ENCODE assay signal across 37 mouse cellular contexts in genomic region chr5:140594846-140595245, GRCm38 (mm10). TPM values are rescaled to one million over a fixed set of nuclear protein-coding genes. Genes with fewer than 3 reads are reported as not detected.
DNase-seq lines count a peak whose midpoint lies in the region; ATAC-seq and TF ChIP-seq lines count a peak whose summit lies in the region.
"Had no signal": no experiment of that assay in that cellular context is flagged by ENCODE, and none has a peak within 500 bp of the region (broad histone marks: within the 10 kb centered on the region; RNA-seq: fewer than 3 reads in every experiment).

No protein-coding gene starts in this region.

- no peak for DNase-seq in forebrain, embryonic 10.5 days (ENCODE audit: extremely low spot score, low spot score)
- no peak for DNase-seq in forebrain, embryonic 14.5 days (ENCODE audit: low spot score)
- DNase-seq in spleen, adult 2 months (ENCODE audit: low read depth in 1 of 2, low spot score in 2 of 2): no peak
- no peak for DNase-seq in spleen, postnatal 10 days (ENCODE audit: low spot score in 2 of 2)
- DNase-seq in thymus, postnatal 0 days (ENCODE audit: low spot score): no peak
- no peak for DNase-seq in adrenal gland, adult 2 months
- DNase-seq: adrenal gland, postnatal 14 days; cerebellum, adult 11-12 months; cerebellum, adult 9-11 months; embryo, embryonic 11 days; forebrain, postnatal 0 days; heart, postnatal 14 days; kidney, adult 9 months; kidney, postnatal 10 days; layer of hippocampus, postnatal 36 days; left cerebral cortex, postnatal 4 days; lung, embryonic 14.5 days; lung, postnatal 14 days; retina, postnatal 1 day; right cerebral cortex, postnatal 14 days; thymus, adult 18-20 months; thymus, postnatal 4 days had no signal

- H3K27ac ChIP-seq in forebrain, embryonic 10.5 days: peak overlapping the region; percentile 69
- no peak overlapping the region for H3K27ac ChIP-seq in forebrain, embryonic 14.5 days (ENCODE audit: low read depth, low read length)
- peak overlapping the region; percentile 97 for H3K27ac ChIP-seq in spleen, adult 2 months (ENCODE audit: insufficient read depth, low read length)
- H3K27ac ChIP-seq: embryonic facial prominence, embryonic 13.5 days; midbrain, embryonic 12.5 days; neural tube, embryonic 15.5 days; stomach, postnatal 0 days had no signal

- no peak overlapping the region for H3K4me2 ChIP-seq in forebrain, embryonic 14.5 days (ENCODE audit: low read length)
- H3K4me2 ChIP-seq: embryonic facial prominence, embryonic 13.5 days; lung, embryonic 14.5 days; midbrain, embryonic 12.5 days; neural tube, embryonic 15.5 days had no signal

- TF ChIP-seq POLR2A in spleen, adult 2 months (IDR thresholded peaks at IDR 0.05; ENCODE audit: low read depth, low read length): no peak

- TF ChIP-seq CTCF in spleen, adult 2 months (IDR thresholded peaks at IDR 0.05; ENCODE audit: extremely low read depth, insufficient read depth, insufficient read length, insufficient replicate concordance): no peak

- no peaks in the 10 kb centered on the region for H3K27me3 ChIP-seq in forebrain, embryonic 10.5 days (ENCODE audit: poor library complexity, severe bottlenecking)
- H3K27me3 ChIP-seq in forebrain, embryonic 14.5 days (replicated peaks; ENCODE audit: control insufficient read depth, insufficient read depth, low read length): no peaks in the 10 kb centered on the region
- no peaks in the 10 kb centered on the region for H3K27me3 ChIP-seq in spleen, adult 2 months (ENCODE audit: control insufficient read depth, insufficient read depth, low read length)
- H3K27me3 ChIP-seq: embryonic facial prominence, embryonic 13.5 days; neural tube, embryonic 15.5 days had no signal

- peaks cover 49% of the 10 kb centered on the region for H3K4me1 ChIP-seq in forebrain, embryonic 10.5 days
- H3K4me1 ChIP-seq in forebrain, embryonic 14.5 days (ENCODE audit: control insufficient read depth, insufficient read depth, low read length): no peaks in the 10 kb centered on the region
- H3K4me1 ChIP-seq in spleen, adult 2 months (ENCODE audit: control insufficient read depth, insufficient read depth, insufficient read length): peaks cover 34% of the 10 kb centered on the region; the same call in 1 of the 2 replicates
- H3K4me1 ChIP-seq: neural tube, embryonic 15.5 days had no signal

- H3K9ac ChIP-seq in forebrain, embryonic 14.5 days (ENCODE audit: low read length): no peak overlapping the region
- H3K9ac ChIP-seq: embryonic facial prominence, embryonic 13.5 days; forebrain, postnatal 0 days; lung, embryonic 14.5 days; midbrain, embryonic 12.5 days; neural tube, embryonic 15.5 days had no signal

- no peak overlapping the region; the same call in 1 of the 2 replicates for H3K4me3 ChIP-seq in forebrain, embryonic 10.5 days
- no peak overlapping the region for H3K4me3 ChIP-seq in forebrain, embryonic 14.5 days (ENCODE audit: low read depth, low read length)
- H3K4me3 ChIP-seq in spleen, adult 2 months (ENCODE audit: extremely low read depth, insufficient read depth, insufficient read length): peak overlapping the region; percentile 51; the same call in 1 of the 2 replicates
- H3K4me3 ChIP-seq: embryonic facial prominence, embryonic 13.5 days; midbrain, embryonic 12.5 days; neural tube, embryonic 15.5 days had no signal

- no peak for ATAC-seq in forebrain, embryonic 14.5 days
- ATAC-seq in megakaryocyte, adult 5-6 weeks (ENCODE audit: poor library complexity, severe bottlenecking): 0 out of 2 replicates have a peak, but pooled peaks have one; percentile 6
- ATAC-seq: forebrain, postnatal 0 days; hindbrain, embryonic 16.5 days; intestine, postnatal 0 days had no signal

- 65% methylated on average over 5 of the region's 5 CpGs for WGBS in forebrain, embryonic 10.5 days
- 66% methylated on average over 5 of the region's 5 CpGs for WGBS in forebrain, embryonic 14.5 days
- WGBS in spleen, adult 2 months: 66% methylated on average over 5 of the region's 5 CpGs

- no peaks in the 10 kb centered on the region for H3K36me3 ChIP-seq in forebrain, embryonic 10.5 days (replicated peaks)
- H3K36me3 ChIP-seq in forebrain, embryonic 14.5 days (ENCODE audit: control insufficient read depth, insufficient read depth, low read length): no peaks in the 10 kb centered on the region
- no peaks in the 10 kb centered on the region for H3K36me3 ChIP-seq in spleen, adult 2 months (ENCODE audit: control insufficient read depth, insufficient read depth, low read length)
- H3K36me3 ChIP-seq: embryonic facial prominence, embryonic 13.5 days; G1E; midbrain, embryonic 12.5 days; neural tube, embryonic 15.5 days had no signal

- H3K9me3 ChIP-seq in forebrain, embryonic 10.5 days: no peaks in the 10 kb centered on the region
- H3K9me3 ChIP-seq in forebrain, embryonic 14.5 days (replicated peaks; ENCODE audit: control insufficient read depth, low read length): no peaks in the 10 kb centered on the region
- H3K9me3 ChIP-seq: embryonic facial prominence, embryonic 13.5 days; G1E; midbrain, embryonic 12.5 days; neural tube, embryonic 15.5 days had no signal

RNA-seq across cellular contexts. Expression of gene Lfng, which starts 12.3 kb away (rescaled TPM):
- polyA plus RNA-seq in forebrain, embryonic 10.5 days (2016; fragmentation: Nextera tagmentation; extraction: Ambion mirVana): 33.1 and 33.3 TPM in 2 replicates
- 30.9 TPM in 2 replicates for polyA plus RNA-seq in forebrain, embryonic 14.5 days (2014; fragmentation: Nextera tagmentation; extraction: Ambion mirVana)
- 165 and 240 TPM in 2 replicates for polyA plus RNA-seq in spleen, adult 2 months (2012; rRNA removed)
- 21.3 and 23.2 TPM in 2 replicates for total RNA-seq in megakaryocyte, adult 5-6 weeks (2015)
- total RNA-seq in megakaryocyte, adult 5-6 weeks (2017): 48.0 and 54.2 TPM in 2 replicates
- polyA plus RNA-seq in thymus, postnatal 0 days (2015; fragmentation: Nextera tagmentation; extraction: Ambion mirVana): 13.2 and 13.3 TPM in 2 replicates
- total RNA-seq in adrenal gland, adult 2 months (2021): 10 to 100 TPM in 1 of 2 experiments, 1 to 10 TPM in 1; 9.5 to 14.5 TPM
- polyA plus RNA-seq in adrenal gland, adult 2 months (2012; rRNA removed): 59.0 and 60.2 TPM in 2 replicates

RNA-seq across cellular contexts. Expression of gene Grifin, which starts 30.0 kb away (rescaled TPM):
- polyA plus RNA-seq in forebrain, embryonic 10.5 days (2016; fragmentation: Nextera tagmentation; extraction: Ambion mirVana): not detected in 2 replicates
- 0.38 TPM in 1 of 2 replicates, not detected in the other for polyA plus RNA-seq in forebrain, embryonic 14.5 days (2014; fragmentation: Nextera tagmentation; extraction: Ambion mirVana)
- polyA plus RNA-seq in spleen, adult 2 months (2012; rRNA removed): 0.61 and 0.81 TPM in 2 replicates
- not detected in 2 replicates for total RNA-seq in megakaryocyte, adult 5-6 weeks (2015)
- total RNA-seq in megakaryocyte, adult 5-6 weeks (2017): not detected in 2 replicates
- 13.1 and 21.2 TPM in 2 replicates for polyA plus RNA-seq in thymus, postnatal 0 days (2015; fragmentation: Nextera tagmentation; extraction: Ambion mirVana)
- total RNA-seq in adrenal gland, adult 2 months (2021): not detected
- polyA plus RNA-seq in adrenal gland, adult 2 months (2012; rRNA removed): not detected in 2 replicates
- total RNA-seq: adrenal gland, postnatal 14 days; forebrain, postnatal 0 days; G1E; gastrocnemius, adult 8-10 months; gastrocnemius, postnatal 4 days; heart, adult 8-10 months; heart, postnatal 14 days; left cerebral cortex, postnatal 4 days had no signal
- polyA plus RNA-seq: embryonic facial prominence, embryonic 13.5 days; forebrain, embryonic 11.5 days; G1E; heart, embryonic 14.5 days; hindbrain, embryonic 11.5 days; large intestine, adult 2 months; lung, embryonic 14.5 days; midbrain, embryonic 12.5 days; neural tube, embryonic 15.5 days had no signal

RNA-seq across cellular contexts. Expression of gene Ttyh3, which starts 54.0 kb away (rescaled TPM):
- 31.6 and 35.7 TPM in 2 replicates for polyA plus RNA-seq in forebrain, embryonic 10.5 days (2016; fragmentation: Nextera tagmentation; extraction: Ambion mirVana)
- polyA plus RNA-seq in forebrain, embryonic 14.5 days (2014; fragmentation: Nextera tagmentation; extraction: Ambion mirVana): 65.8 and 72.3 TPM in 2 replicates
- polyA plus RNA-seq in spleen, adult 2 months (2012; rRNA removed): 95.1 and 118 TPM in 2 replicates
- total RNA-seq in megakaryocyte, adult 5-6 weeks (2015): 42.4 and 46.0 TPM in 2 replicates
- total RNA-seq in megakaryocyte, adult 5-6 weeks (2017): 8.0 and 11.6 TPM in 2 replicates
- polyA plus RNA-seq in thymus, postnatal 0 days (2015; fragmentation: Nextera tagmentation; extraction: Ambion mirVana): 10.4 and 12.3 TPM in 2 replicates
- total RNA-seq in adrenal gland, adult 2 months (2021): 10 to 100 TPM; 48.6 to 95.9 TPM
- polyA plus RNA-seq in adrenal gland, adult 2 months (2012; rRNA removed): 185 and 217 TPM in 2 replicates
